Mouse (Mus musculus) thymus, postnatal 14 days (tissue): ENCODE measurements around the gene Secisbp2.
"Not testable (repeated sequence)": the region's sequence is repeated elsewhere in the genome, so short reads cannot be mapped to it uniquely, and the experiment has no call there.

Experiments used
- DNase-seq: peaks from one replicate; pipeline ENCODE4 v3.0.0; 2021

Gene Secisbp2

DNA sequence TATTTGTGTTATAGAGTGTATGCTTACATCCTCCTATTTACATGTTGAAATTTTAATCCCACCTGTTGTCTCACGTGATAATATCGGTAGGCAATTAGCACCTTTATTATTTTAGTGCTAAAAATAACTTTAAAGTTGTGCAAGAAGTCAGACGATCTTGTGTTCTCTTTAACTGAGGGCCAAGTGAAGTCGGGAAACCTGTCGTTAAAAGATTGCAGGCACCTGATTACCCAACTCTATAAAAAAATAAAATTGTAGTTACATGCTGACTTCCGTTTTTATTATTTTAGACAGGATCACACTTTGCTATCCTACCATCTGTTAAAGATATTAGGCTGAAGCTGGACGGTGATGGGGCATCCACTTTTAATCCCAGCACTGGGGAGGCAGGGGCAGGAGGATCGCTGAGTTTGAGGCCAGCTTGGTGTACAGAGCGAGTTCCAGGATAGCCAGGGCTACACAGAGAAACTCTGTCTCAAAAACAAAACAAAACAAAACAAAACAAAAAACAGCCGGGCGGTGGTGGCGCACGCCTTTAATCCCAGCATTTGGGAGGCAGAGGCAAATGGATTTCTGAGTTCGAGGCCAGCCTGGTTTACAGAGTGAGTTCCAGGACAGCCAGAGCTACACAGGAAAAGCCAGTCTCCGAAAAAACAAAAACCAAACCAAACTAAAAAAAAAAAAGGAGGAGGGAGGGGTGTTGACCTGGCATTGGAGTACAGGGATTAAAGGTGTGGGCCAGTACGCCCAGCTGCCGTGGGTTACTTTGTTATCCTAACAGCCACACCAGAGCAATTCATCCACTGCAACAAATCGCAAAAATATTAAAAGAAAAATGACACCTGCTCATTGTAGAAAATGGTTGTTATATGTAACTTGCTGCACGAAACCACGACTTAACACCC is 7.3 kb upstream of the Secisbp2 start:
- peak; percentile 12 for DNase-seq

DNA sequence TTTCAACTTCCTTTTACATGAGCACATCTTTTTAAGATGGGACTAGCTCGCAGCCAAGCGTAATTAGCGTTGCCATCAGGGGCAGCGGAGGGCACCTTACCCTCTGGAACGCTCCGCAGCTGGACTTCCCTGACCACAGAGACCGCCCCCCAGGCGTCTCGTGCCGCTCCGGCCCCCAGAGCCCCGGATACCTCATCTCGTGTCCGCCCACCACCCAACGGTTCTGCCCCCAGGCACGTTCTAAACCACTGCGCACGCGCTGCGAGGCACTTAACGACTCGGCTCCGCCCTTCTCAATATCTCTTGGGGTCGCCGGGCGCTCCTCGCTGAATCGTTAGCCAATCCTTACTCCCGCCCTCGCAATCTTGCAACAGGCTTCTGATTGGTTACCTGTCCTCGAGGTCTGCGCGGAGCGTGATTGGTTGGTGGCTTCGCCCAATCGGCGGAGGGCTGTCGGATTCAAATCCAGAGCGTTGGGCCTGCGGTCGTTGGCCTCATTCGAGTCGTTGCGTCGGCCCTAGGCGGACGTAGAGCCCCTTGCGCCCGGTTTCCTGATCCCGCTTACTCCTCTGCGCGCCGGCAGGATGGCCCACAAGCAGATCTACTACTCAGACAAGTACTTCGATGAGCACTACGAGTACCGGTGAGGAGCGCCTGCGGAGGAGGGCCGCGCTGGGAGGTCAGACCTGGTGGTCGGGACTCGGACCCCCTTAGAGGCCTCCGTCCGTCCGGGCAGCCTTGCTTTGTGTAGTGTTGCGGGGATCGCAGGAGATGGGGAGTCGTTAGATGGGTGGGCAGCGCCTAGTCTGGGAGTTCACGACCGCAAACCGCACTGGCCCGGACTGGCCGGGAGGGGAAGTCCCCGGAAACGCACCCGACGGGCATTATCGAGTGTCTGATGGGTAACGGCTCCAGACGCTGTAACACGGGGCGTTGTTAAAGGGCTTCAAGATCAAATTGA is 6.4 kb upstream of the Secisbp2 start, which contains the start of gene Cks2:
TSS of gene Cks2 (plus strand) at position 404 of the 961 bp plus-strand sequence.
- peak; percentile 98 for DNase-seq

DNA sequence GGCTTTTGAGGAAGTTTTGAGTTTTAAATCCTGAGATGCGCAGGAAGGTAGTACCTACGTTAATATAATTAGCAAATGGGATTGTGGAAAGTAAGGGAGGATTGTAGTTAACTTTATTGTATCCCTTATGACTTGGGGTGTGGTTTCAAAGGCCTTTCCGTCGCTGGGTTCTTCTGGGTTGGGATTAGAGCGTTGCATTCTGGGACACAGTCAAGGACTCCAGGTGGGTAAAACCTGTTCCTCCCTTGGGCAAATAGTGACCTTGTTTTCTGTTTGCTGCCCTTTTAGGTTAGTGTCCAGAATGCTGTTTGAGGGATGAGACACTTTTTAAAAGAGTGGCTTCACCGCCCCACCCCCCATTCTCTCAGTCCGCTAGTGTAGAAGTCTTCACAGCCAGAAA is 5.6 kb upstream of the Secisbp2 start:
- DNase-seq = peak; percentile 14

DNA sequence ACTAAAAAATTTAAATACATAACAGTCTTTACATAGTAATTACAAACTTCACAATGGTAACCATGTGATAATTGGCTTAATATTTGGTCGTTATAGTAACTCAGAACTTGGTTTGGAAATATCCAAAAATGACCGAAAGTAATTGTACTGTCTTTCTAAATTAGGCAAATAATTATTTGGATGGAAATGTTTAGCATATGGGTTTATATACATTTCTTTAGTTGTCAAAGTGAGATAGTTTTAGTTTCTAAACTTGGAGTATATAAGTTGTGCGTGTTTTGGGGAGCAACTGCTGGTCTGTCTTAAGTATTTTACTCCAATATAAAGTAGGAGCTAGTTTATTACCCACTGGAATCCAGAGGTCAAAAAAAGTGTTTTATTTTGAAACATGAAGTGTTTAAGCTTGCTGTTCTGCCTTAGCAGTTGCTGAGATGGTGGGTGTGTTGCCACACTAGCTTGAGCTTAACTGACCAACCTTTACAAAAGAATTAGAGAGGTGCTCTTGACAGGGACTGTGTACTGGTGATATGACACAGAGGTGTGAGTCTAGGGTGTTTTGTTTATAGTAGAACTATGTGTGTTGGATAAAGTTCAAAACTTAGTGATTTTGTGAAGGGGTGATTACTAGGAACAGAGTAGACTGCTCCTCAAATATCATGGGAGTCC is 5.0 kb upstream of the Secisbp2 start:
- no peak for DNase-seq

DNA sequence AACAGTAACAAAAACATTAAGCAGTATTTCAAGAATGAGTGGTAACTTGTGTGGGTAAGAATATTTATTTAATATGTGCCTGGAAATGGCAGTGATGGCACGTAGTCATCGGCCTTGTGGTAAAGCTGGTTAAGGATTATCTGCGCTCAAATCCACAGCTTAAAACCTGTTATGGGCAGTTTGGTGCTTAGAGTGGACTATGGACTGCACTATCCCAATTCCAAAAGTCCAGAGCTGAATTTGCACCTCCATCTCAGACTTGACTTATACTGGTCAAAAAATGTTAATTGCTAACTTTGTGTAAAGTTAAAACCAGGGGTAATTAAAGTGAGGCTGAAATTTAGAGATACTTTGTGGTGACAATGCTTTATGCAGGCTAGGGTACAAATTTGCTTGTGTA is 3.7 kb upstream of the Secisbp2 start:
- no peak for DNase-seq

DNA sequence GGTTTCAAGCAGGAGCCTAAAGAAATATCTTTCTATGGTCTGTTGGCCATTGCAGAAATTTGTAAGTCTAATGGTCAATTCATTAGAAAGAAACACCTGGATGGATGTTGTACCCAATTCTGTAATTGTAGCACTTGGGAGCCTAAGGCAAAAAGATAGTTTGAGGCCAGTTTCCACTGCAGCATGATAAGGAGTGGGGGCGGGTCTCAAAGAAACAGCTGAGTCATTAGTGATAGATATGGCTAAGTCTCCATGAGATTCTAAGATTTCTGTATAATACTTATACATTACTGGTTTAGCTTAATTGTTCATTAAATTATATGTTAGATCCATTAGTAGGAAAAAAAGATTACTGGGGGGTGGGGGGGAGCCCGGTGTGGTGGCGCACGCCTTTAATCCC is 3.3 kb upstream of the Secisbp2 start:
- DNase-seq = no peak

DNA sequence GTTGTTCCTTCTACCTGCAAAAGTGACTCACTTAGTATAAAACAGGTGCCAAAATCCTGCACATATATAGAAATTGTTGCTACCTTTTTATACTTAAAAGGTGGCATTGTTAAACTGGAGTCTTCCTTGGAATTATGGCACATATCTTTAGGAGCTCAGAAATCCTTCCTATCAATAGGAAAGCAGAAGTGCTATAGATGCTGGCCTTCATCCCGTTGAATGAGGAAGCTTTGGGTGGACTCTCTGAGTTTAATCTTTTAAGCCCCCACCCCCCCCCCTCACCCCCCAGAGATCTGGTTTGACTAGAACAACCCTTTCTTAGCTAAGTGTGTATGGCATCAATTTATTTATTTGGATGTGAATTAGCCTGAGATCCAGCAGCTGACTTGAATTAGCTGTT is 1.8 kb upstream of the Secisbp2 start:
- no peak for DNase-seq

DNA sequence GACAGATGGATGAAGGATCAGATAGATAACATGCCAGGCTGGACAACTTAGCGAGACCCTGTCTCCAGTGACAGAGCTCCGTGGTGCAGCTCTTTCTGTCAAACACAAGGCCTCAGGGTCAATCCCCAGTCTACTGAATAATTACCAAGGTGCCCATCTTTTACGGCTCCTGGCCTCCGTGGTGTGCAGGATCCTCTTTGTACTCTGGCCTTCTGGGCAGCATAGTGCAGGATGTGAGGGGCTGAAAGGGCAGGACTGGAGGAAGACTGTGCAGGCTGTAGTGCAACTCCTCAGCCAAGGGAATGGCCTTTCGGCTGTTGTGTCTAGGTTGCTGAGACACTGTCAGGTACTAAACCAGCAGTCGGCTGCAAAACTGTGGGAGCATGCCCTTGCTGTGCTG is 1.7 kb downstream of the Secisbp2 start:
- DNase-seq = no peak

DNA sequence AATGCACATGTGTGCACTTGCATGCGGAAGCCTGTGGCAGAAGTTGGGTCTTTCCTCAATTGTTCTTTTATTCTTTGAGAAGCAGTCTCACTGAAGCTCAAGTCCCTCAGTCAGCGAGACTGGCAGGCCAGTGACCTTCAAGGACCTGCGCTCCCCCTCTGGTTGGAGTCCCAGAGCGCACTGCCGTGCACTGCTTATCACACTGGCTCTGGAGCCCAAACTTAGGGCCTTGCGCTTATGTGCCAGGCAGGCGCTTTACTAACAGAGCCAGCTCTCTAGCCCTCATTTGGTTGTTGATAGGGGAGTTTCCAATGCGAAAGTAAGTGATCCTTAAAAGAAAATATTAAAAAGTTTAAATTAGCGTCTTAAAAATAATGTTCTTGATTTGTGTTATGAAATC is 2.5 kb downstream of the Secisbp2 start:
- DNase-seq = no peak

DNA sequence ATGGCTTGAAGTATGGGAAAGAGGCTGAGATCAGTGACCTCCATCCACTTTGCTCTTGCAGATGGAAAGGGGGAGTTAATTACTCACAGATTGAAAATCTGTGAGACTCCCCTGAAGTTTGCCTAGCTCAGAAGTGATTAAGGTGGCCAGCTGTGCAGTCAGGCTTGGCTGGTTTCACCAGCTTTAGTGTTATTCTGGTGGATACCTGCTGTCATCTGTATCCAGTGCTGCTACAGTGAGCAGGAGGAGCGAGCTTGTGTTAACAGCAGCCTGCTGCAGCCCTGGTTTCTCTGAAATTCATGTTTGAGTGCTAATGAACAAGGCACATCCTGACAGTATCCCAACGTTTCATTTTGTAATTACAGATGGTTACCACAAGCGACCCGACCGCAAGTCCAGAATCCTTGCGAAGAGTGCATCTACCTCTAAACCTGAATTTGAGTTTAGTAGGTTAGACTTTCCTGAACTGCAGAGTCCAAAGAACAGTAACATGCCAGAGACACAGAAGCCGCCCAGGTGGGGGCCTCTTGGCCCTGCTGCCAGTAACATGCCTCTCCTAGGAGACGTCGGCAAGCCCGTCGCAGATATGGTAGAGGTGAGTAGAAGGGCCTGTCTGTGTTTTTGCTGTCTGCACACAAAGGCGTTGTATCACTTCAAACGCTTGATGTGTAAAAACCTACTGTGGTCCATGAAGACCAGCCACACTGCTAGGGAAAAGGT is 5.2 kb downstream of the Secisbp2 start:
- DNase-seq = no peak

DNA sequence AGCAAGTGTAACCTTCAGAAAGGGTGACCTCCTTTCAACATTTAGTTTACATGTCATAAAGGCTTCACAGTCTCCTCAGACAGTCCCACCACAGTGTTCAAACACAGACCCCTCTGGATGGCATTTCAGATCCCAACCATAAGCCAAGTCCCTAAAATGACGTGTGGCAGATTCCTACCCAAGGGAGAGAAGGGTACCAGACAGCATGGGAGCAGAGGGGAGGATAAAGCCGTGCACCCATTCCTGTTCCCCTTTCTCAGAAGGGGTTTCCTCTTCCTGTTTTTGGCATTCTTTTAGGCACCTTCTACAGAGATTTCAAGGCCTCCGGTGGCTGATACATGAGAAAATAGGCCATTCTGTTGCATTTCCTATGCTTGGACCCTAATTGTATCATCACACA is 6.6 kb downstream of the Secisbp2 start:
- DNase-seq = no peak

DNA sequence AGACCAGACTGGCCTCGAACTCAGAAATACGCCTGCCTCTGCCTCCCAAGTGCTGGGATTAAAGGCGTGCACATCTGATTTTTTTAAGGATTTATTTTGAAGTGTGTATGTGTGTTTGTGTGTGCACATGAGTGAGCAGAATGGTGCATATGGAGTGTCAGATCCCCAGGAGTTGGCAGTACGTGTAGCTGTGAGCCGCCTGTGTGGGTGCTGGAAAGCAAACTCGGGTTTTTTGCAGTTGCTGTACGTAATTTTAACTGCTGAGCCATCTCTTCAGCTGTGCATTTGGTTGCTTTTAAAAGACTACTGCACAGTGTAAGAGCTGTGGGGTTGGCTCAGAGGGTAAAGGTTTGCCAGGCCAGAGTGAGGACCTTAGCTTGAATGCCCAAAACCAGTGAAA is 8.1 kb downstream of the Secisbp2 start:
- DNase-seq = no peak

DNA sequence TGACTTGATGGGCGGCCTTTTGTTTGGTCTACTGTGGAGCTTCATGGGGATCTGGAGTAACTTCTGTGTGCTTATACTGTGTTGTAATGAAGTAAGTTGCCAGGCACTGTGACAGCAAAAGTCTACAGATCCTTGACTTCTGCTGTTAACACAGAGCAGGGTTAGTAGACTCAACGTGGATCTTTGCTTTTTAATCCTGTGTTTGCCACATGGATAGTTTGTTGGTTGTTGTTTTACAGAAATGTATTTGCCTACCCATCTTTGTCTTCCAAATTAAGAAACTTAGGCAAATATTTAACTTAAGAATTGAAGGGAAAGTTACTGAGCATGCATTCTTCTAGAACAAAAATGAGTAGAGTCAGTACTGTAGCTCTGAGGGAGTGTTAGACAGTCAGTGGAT is 12.1 kb downstream of the Secisbp2 start:
- no peak for DNase-seq

DNA sequence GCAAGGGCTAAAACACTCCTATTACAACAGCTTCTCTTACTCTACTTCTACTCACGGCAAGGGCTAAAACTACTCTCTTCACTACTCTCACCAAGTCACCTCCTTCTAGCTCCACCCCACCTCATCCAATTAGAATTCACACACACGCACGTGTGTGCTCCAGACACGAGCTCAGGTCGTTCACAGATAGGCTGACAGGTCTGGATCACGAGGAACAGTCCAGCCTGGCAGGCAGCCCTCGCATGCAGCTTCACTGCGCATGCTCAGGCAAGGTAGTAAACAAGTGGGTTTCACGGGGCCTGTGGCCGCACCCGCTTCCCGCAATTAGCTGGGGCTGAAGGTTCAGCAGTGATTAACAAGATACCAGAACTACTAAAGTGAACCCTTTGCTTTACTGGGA is 16.7 kb downstream of the Secisbp2 start:
- DNase-seq = not testable (repeated sequence)

DNA sequence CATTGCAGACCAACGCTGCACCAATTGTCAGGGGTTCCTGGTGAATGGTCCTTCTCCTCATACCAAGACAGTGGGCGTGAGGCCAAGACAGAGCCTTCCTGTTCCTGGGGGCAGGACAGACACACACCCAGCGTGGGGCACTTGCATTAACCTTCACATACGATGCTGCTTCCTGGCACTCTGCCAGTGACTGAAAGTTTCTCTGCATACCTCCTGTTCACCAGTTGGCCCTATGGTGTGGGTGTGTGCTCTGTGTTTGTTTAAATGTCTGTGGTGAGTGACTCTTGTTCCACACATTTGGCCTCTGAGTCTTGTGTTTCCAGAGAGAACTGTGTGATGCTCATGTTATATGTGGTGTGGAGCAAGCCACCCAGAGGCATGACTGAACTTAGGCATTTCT is 25.1 kb downstream of the Secisbp2 start:
- DNase-seq = no peak

DNA sequence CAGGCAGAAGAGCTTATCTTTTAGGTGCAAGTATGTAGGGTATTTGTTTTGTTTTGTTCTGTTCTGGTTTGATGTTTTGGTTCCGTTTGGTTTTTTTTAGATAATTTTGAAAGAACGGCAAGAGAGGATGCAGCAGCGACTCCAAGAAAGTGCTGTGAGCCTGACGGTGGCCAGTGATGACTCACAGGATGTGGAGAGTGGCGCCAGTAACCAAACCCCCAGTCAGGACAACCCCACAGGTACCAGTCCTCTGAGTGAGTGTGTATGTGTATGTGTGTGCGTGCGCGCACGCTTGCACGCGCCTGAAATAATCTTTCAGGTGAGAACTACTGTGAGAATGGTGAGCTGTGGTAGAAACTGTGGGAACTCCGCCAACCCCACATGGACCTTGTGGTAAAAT is 25.5 kb downstream of the Secisbp2 start:
- no peak for DNase-seq

DNA sequence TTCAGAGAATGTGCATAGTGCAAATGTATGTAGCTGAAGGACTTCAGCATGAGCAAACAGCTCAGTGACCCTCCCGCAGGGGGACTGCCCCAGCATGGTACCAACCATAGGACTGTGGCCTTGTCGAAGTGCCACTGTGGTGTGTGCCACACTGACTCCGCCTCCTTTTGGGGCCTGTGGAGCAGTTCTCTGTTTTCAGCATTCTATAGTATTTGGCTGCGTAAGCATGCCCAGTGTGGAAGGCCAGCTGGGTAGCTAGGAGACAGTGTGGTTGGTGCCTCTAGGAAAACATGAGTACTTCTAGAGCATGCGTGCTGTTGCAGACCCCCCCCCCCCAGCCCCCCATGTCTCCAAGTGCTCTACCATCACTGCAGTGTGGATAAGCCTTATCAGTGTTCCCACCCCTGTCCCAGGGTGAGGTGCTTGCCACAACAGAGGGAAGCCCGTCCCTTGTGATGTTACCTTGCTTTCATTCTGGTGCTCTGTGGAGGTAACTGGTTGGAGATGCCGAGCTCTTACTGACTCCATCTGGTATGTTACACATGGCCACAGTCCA is 26.2 kb downstream of the Secisbp2 start:
- DNase-seq = no peak

DNA sequence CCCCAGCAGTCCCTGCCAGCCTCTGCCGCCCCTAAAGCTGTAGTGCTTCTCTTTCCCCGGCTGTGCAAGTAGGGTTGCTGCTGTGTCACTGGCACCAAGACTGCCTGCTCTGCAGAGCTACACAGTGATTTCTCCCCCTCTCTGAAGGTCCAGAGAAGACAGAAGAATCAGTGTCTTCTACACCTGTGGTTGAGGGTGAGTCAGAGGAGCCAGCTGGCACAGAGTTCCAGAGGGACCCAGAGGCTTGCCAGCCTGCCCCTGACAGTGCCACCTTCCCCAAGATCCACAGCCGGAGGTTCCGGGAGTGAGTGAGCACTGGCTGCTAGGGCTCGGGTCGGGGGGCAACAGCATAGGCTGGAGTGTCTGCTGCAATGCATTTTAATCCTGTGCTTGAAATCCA is 27.2 kb downstream of the Secisbp2 start:
- no peak for DNase-seq

DNA sequence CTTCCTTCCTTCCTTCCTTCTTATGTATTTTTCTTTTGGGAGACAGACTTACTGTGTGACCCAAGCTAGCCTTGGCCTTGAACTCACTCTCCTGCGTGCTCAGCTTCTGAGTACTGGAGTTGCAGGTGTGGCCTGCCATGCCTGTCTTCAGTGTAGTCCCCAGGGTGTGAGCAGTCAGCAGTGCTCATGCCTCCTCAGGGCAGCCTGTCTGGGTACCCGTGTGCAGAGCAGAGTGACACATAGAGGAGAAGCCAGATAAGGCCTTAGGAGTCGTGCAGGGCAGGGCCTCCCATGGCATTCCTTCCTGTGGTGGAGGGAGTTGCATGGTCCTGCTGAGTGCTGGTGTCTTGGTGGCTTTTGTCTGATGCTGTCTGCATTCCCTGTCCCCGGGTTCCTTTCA is 27.8 kb downstream of the Secisbp2 start:
- no peak for DNase-seq

DNA sequence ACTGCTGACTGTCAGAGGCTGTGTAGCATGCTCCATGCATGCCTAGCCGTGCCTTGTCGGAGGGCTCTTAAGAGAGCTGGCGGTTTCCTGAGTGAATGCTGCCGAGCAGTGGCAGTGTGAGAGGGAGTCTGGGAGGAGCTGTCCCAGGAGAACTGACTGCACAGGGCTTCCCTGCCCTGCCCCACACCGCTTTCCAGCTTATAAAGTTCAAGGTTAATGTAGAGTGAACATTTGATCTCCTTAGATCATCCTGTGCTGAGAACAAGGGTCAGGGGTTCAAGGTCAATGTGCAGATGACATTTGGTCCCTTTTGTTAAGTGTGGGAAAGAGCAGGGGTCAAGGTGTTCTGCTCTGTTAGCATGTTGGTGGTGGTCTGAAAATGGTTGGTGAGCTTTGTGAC is 29.6 kb downstream of the Secisbp2 start:
- no peak for DNase-seq

DNA sequence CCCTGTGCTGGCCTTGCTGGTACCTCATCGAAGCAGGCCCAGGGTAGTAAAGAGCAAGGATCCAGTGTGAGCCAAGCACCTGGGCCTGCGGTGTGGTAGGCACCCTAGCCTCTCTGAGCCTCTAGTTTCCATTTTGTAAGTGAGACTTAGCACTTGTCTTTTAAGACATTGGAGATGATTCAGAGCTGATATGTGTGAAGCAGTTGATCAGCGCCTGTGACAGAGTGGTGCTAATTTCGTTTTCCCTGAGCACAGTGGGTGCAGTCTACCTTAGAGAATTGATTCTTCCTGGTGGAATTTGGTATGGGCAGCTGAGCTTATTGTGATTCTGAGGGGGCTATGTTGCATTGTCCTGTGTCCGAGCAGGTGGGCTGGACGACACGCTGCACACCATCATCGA is 30.1 kb downstream of the Secisbp2 start:
- no peak for DNase-seq

DNA sequence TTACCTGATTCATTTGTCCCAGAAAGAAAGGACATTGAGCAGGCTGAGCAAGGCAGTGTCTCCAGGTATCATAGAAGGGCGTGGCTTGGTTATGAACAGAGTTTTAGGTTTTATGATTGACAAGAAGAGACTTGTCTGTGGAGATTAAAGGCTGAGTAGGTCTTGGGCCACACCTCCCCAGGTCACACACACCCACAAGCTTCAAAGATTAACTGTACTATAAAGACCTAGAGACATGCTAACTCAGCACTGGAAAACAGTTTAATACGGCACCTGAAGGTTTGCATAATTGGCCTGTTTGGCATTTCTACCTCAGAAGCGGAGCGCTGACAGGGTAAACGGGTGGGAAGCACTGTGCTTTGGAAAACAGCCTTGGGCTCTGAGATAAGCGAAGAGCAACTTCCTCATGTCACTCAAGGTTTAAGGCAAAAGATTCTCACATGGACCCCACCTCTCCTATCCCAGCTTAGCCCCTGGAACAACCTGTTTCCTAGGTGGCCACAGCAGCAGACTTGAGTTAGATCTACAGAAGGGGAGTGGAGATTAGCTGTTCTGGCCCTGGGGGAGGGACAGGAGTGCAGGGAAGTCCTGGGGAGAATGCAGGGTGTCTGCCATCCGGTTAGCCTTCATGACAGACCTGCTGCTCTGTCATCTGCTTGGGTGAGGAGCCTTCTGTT is 33.9 kb downstream of the Secisbp2 start:
- no peak for DNase-seq
